Mouse (Mus musculus): Measurements from ENCODE around the gene Auts2.

- TF ChIP-seq CTCF (IDR thresholded peaks at IDR 0.05; ENCODE audit: low read depth) = no peak
- no peak for TF ChIP-seq EP300 (IDR thresholded peaks at IDR 0.05; ENCODE audit: low read depth)
These were observed 63.8 kb downstream of the Auts2 start for GRCm38 (mm10) chr5:132479227-132479857.
